Mouse (Mus musculus): ENCODE results near the gene Polr2g. TPM values are rescaled to one million over a fixed set of nuclear protein-coding genes. Genes with fewer than 3 reads are reported as not detected.

Polr2g gene
- polyA plus RNA-seq, 1 experiment from 2014 or later: 147 TPM

GRCm38 (mm10) chr19:8747368-8747767, 51.0 kb downstream of the Polr2g start:
- Histone ChIP-seq H3K9me3 (no peaks in the 10 kb centered on the region), H3K4me3 (no peak overlapping the region), H3K36me3 (peaks cover 96% of the 10 kb centered on the region), H3K27me3 (no peaks in the 10 kb centered on the region), H3K4me1 (peaks cover 10% of the 10 kb centered on the region), H3K27ac (no peak overlapping the region), H3K9ac (no peak overlapping the region), H3K4me2 (no peak overlapping the region)
- 62% methylated on average over 2 of the region's 2 CpGs for WGBS
- ATAC-seq (ENCODE audit: borderline replicate concordance, extremely low read depth, low FRiP score, low TSS enrichment): no peak

- peaks cover 19% of the 10 kb centered on the region for H3K4me1 ChIP-seq
- H3K27ac ChIP-seq: no peak overlapping the region
- 94% methylated on average over 1 of the region's 1 CpGs for WGBS
- no peak overlapping the region for H3K4me3 ChIP-seq
- no peak overlapping the region for H3K9ac ChIP-seq
- H3K27me3 ChIP-seq: no peaks in the 10 kb centered on the region
- H3K9me3 ChIP-seq: no peaks in the 10 kb centered on the region
- no peak overlapping the region for H3K4me2 ChIP-seq
- ATAC-seq (ENCODE audit: borderline replicate concordance, extremely low read depth, low FRiP score, low TSS enrichment): no peak
- peaks cover 80% of the 10 kb centered on the region for H3K36me3 ChIP-seq
Measured at GRCm38 (mm10) chr19:8745382-8745781, 53.0 kb downstream of the Polr2g start.

Other genes starting within 250 kb of the Polr2g start
- 0.09 and 0.24 TPM in 2 replicates for gene Slc22a8, start 207.3 kb downstream of the Polr2g start, polyA plus RNA-seq (2015; fragmentation: Nextera tagmentation; extraction: Ambion mirVana)
- 0.11 TPM in 2 replicates for gene Slc22a6, start 180.5 kb downstream of the Polr2g start, polyA plus RNA-seq (2015; fragmentation: Nextera tagmentation; extraction: Ambion mirVana)
- 0.08 and 0.14 TPM in 2 replicates for gene Chrm1, start 134.8 kb downstream of the Polr2g start, polyA plus RNA-seq (2015; fragmentation: Nextera tagmentation; extraction: Ambion mirVana)
- 87.1 and 89.7 TPM in 2 replicates for gene Slc3a2, start 75.2 kb downstream of the Polr2g start, polyA plus RNA-seq (2015; fragmentation: Nextera tagmentation; extraction: Ambion mirVana)
- gene Wdr74, start 62.8 kb downstream of the Polr2g start, polyA plus RNA-seq (2015; fragmentation: Nextera tagmentation; extraction: Ambion mirVana): 85.6 and 86.3 TPM in 2 replicates
- gene 1700092M07Rik, start 57.9 kb downstream of the Polr2g start, polyA plus RNA-seq (2015; fragmentation: Nextera tagmentation; extraction: Ambion mirVana): 2.0 and 2.1 TPM in 2 replicates
- gene Stx5a, start 57.2 kb downstream of the Polr2g start, polyA plus RNA-seq (2015; fragmentation: Nextera tagmentation; extraction: Ambion mirVana): 142 and 153 TPM in 2 replicates
- gene Nxf1, start 41.5 kb downstream of the Polr2g start, polyA plus RNA-seq (2015; fragmentation: Nextera tagmentation; extraction: Ambion mirVana): 184 and 198 TPM in 2 replicates
- gene Tmem223, start 27.6 kb downstream of the Polr2g start, polyA plus RNA-seq (2015; fragmentation: Nextera tagmentation; extraction: Ambion mirVana): 181 and 197 TPM in 2 replicates
- 77.2 and 81.3 TPM in 2 replicates for gene Tmem179b, start 24.1 kb downstream of the Polr2g start, polyA plus RNA-seq (2015; fragmentation: Nextera tagmentation; extraction: Ambion mirVana)
- gene Taf6l, start 12.2 kb downstream of the Polr2g start, polyA plus RNA-seq (2015; fragmentation: Nextera tagmentation; extraction: Ambion mirVana): 30.5 and 31.5 TPM in 2 replicates
- 5.7 and 6.4 TPM in 2 replicates for gene Zbtb3, start 4.0 kb upstream of the Polr2g start, polyA plus RNA-seq (2015; fragmentation: Nextera tagmentation; extraction: Ambion mirVana)
- 54.8 and 57.2 TPM in 2 replicates for gene Ttc9c, start 20.8 kb upstream of the Polr2g start, polyA plus RNA-seq (2015; fragmentation: Nextera tagmentation; extraction: Ambion mirVana)
- 5.7 and 5.8 TPM in 2 replicates for gene Hnrnpul2, start 21.4 kb upstream of the Polr2g start, polyA plus RNA-seq (2015; fragmentation: Nextera tagmentation; extraction: Ambion mirVana)
- not detected in 2 replicates for gene AC129217.1, start 31.2 kb upstream of the Polr2g start, polyA plus RNA-seq (2015; fragmentation: Nextera tagmentation; extraction: Ambion mirVana)
- gene Bscl2, start 38.9 kb upstream of the Polr2g start, polyA plus RNA-seq (2015; fragmentation: Nextera tagmentation; extraction: Ambion mirVana): 48.3 and 52.3 TPM in 2 replicates
- 1.6 and 2.5 TPM in 2 replicates for gene Gng3, start 40.6 kb upstream of the Polr2g start, polyA plus RNA-seq (2015; fragmentation: Nextera tagmentation; extraction: Ambion mirVana)
- 1.1 TPM in 2 replicates for gene Lrrn4cl, start 52.2 kb upstream of the Polr2g start, polyA plus RNA-seq (2015; fragmentation: Nextera tagmentation; extraction: Ambion mirVana)
- 153 and 158 TPM in 2 replicates for gene Ubxn1, start 72.9 kb upstream of the Polr2g start, polyA plus RNA-seq (2015; fragmentation: Nextera tagmentation; extraction: Ambion mirVana)
- gene Uqcc3, start 82.3 kb upstream of the Polr2g start, polyA plus RNA-seq (2015; fragmentation: Nextera tagmentation; extraction: Ambion mirVana): 58.5 and 60.2 TPM in 2 replicates
- gene Lbhd1, start 85.2 kb upstream of the Polr2g start, polyA plus RNA-seq (2015; fragmentation: Nextera tagmentation; extraction: Ambion mirVana): 70.5 and 72.7 TPM in 2 replicates
- not detected in 2 replicates for gene Gm49403, start 85.4 kb upstream of the Polr2g start, polyA plus RNA-seq (2015; fragmentation: Nextera tagmentation; extraction: Ambion mirVana)
- 81.5 and 93.7 TPM in 2 replicates for gene 1810009A15Rik, start 90.3 kb upstream of the Polr2g start, polyA plus RNA-seq (2015; fragmentation: Nextera tagmentation; extraction: Ambion mirVana)
- gene Gm49416, start 90.3 kb upstream of the Polr2g start, polyA plus RNA-seq (2015; fragmentation: Nextera tagmentation; extraction: Ambion mirVana): not detected in 2 replicates
- gene Ints5, start 94.4 kb upstream of the Polr2g start, polyA plus RNA-seq (2015; fragmentation: Nextera tagmentation; extraction: Ambion mirVana): 45.8 and 50.1 TPM in 2 replicates
- 122 and 123 TPM in 2 replicates for gene Ganab, start 99.5 kb upstream of the Polr2g start, polyA plus RNA-seq (2015; fragmentation: Nextera tagmentation; extraction: Ambion mirVana)
- 43.1 and 46.1 TPM in 2 replicates for gene B3gat3, start 121.8 kb upstream of the Polr2g start, polyA plus RNA-seq (2015; fragmentation: Nextera tagmentation; extraction: Ambion mirVana)
- gene Rom1, start 130.8 kb upstream of the Polr2g start, polyA plus RNA-seq (2015; fragmentation: Nextera tagmentation; extraction: Ambion mirVana): 2.7 and 2.8 TPM in 2 replicates
- gene Eml3, start 131.0 kb upstream of the Polr2g start, polyA plus RNA-seq (2015; fragmentation: Nextera tagmentation; extraction: Ambion mirVana): 30.8 and 35.6 TPM in 2 replicates
- 165 and 173 TPM in 2 replicates for gene Mta2, start 143.3 kb upstream of the Polr2g start, polyA plus RNA-seq (2015; fragmentation: Nextera tagmentation; extraction: Ambion mirVana)
- gene Tut1, start 155.3 kb upstream of the Polr2g start, polyA plus RNA-seq (2015; fragmentation: Nextera tagmentation; extraction: Ambion mirVana): 28.4 and 29.7 TPM in 2 replicates
- gene Eef1g, start 168.5 kb upstream of the Polr2g start, polyA plus RNA-seq (2015; fragmentation: Nextera tagmentation; extraction: Ambion mirVana): 420 and 427 TPM in 2 replicates
- gene Ahnak, start 190.7 kb upstream of the Polr2g start, polyA plus RNA-seq (2015; fragmentation: Nextera tagmentation; extraction: Ambion mirVana): 24.7 and 25.6 TPM in 2 replicates

All from lung, embryonic 15.5 days (tissue).